Mouse (Mus musculus) lung, postnatal 0 days (tissue): ENCODE data around the gene Glipr1.

Experiments used
- CTCF ChIP-seq: IDR thresholded peaks from 2 replicates; pipeline ENCODE4 v1.5.1; 2016; ENCODE audit warnings: antibody characterized with exemption, mild to moderate bottlenecking
- EP300 ChIP-seq: IDR thresholded peaks from 2 replicates; pipeline ENCODE4 v1.6.1; 2016; ENCODE audit warnings: antibody characterized with exemption, mild to moderate bottlenecking, control low read depth

DNA sequence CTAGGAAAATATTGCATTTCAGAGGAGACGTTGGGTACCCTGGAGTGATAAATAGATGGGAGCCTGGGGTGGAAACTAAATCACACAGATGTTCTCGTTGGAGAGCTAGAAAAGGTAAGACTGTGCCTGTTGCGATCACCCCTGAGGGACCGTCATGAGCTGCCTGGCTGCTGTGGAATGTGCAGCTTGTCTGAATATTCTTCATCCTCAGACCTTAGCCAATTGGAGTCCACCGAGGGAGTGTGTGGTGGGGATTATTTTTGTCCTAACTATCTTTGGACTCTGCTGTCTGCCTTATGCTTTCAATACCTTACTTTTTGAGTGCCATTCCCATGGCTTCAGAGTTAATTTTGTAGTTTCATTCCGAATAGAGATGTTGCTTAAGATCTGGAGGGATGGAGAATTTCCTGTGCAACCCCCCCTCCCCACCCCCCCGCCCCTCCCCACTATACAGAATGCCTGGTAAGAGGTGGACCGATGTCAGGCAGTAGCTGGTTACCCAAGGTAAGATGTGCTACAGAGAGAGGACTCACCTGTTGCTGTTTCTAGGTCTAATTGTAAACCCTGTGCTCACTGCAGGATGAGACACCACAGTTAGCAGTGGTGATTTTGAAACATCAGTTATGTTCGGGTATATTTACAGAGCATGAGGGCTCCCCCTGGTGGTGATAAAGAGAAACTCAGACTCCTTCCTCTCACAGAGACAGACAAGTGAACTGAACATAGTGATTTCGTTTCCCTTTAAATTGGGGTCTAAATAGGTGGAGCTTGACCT is 45.0 kb downstream of the Glipr1 start:
- TF ChIP-seq CTCF (peak; percentile 91), EP300 (0 out of 2 replicates have a peak, but pooled peaks have one; percentile 33)
